Mouse (Mus musculus) CH12.LX (cell line): ENCODE data around the gene Coq10a. TPM values are rescaled to one million over a fixed set of nuclear protein-coding genes. Genes with fewer than 3 reads are reported as not detected.

Experiments
- DNase-seq: peaks from one replicate; pipeline ENCODE4 v3.0.0-alpha.2; 2013; ENCODE audit errors: extremely low read depth
- H3K27ac ChIP-seq: 2 replicates; pipeline ENCODE4 v1.5.1; 2012; ENCODE audit warnings: low read depth, mild to moderate bottlenecking, control low read depth, moderate library complexity; ENCODE audit not compliant: insufficient read depth
- H3K27me3 ChIP-seq: replicated peaks from 2 replicates; pipeline ENCODE3; 2012; ENCODE audit warnings: inconsistent platforms
- H3K36me3 ChIP-seq, 2 experiments: replicated peaks in 1 of 2; 2 replicates each; pipeline versions ENCODE3 to v1.6.1; 2012; ENCODE audit warnings: inconsistent platforms in 1 of 2, low read length in 1 of 2, mild to moderate bottlenecking in 1 of 2, mixed read lengths in 1 of 2, moderate library complexity in 1 of 2; ENCODE audit not compliant: control insufficient read depth in 1 of 2, insufficient read depth in 1 of 2
- H3K4me1 ChIP-seq, 2 experiments: 2 replicates each; pipeline ENCODE4 v1.6.1; 2012; ENCODE audit warnings: inconsistent platforms in 1 of 2, moderate library complexity in 1 of 2; ENCODE audit not compliant: insufficient read depth in 2 of 2, control insufficient read depth in 1 of 2
- H3K4me2 ChIP-seq: 2 replicates; pipeline ENCODE4 v1.6.1; 2012; ENCODE audit warnings: low read depth, mild to moderate bottlenecking, control low read depth; ENCODE audit not compliant: poor library complexity, insufficient read depth, severe bottlenecking
- H3K4me3 ChIP-seq, 3 experiments: fragments of 150-350 bp in 1 of 3; sonication (generic) in 1 of 3; replicated peaks in 1 of 3; 2 replicates each; pipeline versions ENCODE3 to v1.5.1; 2011 to 2012; ENCODE audit warnings: low read depth in 2 of 3, low read length in 2 of 3, mild to moderate bottlenecking in 2 of 3, moderate library complexity in 2 of 3, control low read depth in 1 of 3, improper control_type of control experiment in 1 of 3, inconsistent platforms in 1 of 3, mixed read lengths in 1 of 3; ENCODE audit not compliant: poor library complexity in 1 of 3
- H3K79me2 ChIP-seq: replicated peaks from 2 replicates; pipeline ENCODE4 v1.6.1; 2012; ENCODE audit warnings: mild to moderate bottlenecking, moderate library complexity; ENCODE audit not compliant: control insufficient read depth, poor library complexity, insufficient read depth, severe bottlenecking; ENCODE audit errors: extremely low read depth
- H3K9ac ChIP-seq: 2 replicates; pipeline ENCODE4 v1.6.1; 2012; ENCODE audit warnings: low read depth, mild to moderate bottlenecking, control low read depth, moderate library complexity; ENCODE audit not compliant: insufficient read depth
- H3K9me3 ChIP-seq: replicated peaks from 2 replicates; pipeline ENCODE3; 2012; ENCODE audit warnings: low read length, inconsistent platforms, mixed read lengths
- CHD1 ChIP-seq: IDR thresholded peaks from 2 replicates; pipeline ENCODE4 v1.6.1; 2012; ENCODE audit warnings: low read depth, low read length, improper control_type of control experiment, inconsistent platforms
- CHD2 ChIP-seq: IDR thresholded peaks from 2 replicates; pipeline ENCODE4 v1.6.1; 2011; ENCODE audit warnings: low read length, improper control_type of control experiment
- E2F4 ChIP-seq: IDR thresholded peaks from 2 replicates; pipeline ENCODE4 v1.6.1; 2011; ENCODE audit warnings: low read depth, low read length, improper control_type of control experiment; ENCODE audit not compliant: insufficient replicate concordance
- EP300 ChIP-seq: IDR thresholded peaks from 2 replicates; pipeline ENCODE4 v1.6.1; 2011; ENCODE audit warnings: low read length, improper control_type of control experiment
- ETS1 ChIP-seq: conservative IDR thresholded peaks from 2 replicates; pipeline ENCODE4 v1.6.1; 2012; ENCODE audit warnings: low read depth, mild to moderate bottlenecking, inconsistent platforms, low read length, improper control_type of control experiment, moderate library complexity
- GABPA ChIP-seq: IDR thresholded peaks from 2 replicates; pipeline ENCODE4 v1.6.1; 2012; ENCODE audit warnings: low read depth, low read length, improper control_type of control experiment, inconsistent platforms; ENCODE audit not compliant: insufficient replicate concordance
- HCFC1 ChIP-seq: IDR thresholded peaks from 2 replicates; pipeline ENCODE4 v1.6.1; 2012; ENCODE audit warnings: low read depth, mild to moderate bottlenecking, inconsistent platforms, low read length, improper control_type of control experiment
- IRF4 ChIP-seq: IDR thresholded peaks from 2 replicates; pipeline ENCODE4 v1.6.1; 2014; ENCODE audit warnings: low read depth, mild to moderate bottlenecking, inconsistent platforms, low read length, improper control_type of control experiment
- JUND ChIP-seq: conservative IDR thresholded peaks from 2 replicates; pipeline ENCODE4 v1.6.1; 2011; ENCODE audit warnings: low read depth, low read length, improper control_type of control experiment
- MAFK ChIP-seq: IDR thresholded peaks from 2 replicates; pipeline ENCODE4 v1.6.1; 2011; ENCODE audit warnings: low read length, improper control_type of control experiment; ENCODE audit not compliant: insufficient replicate concordance
- MAX ChIP-seq: IDR thresholded peaks from 2 replicates; pipeline ENCODE4 v1.6.1; 2011; ENCODE audit warnings: low read length, improper control_type of control experiment
- MAZ ChIP-seq: IDR thresholded peaks from 2 replicates; pipeline ENCODE4 v1.6.1; 2012; ENCODE audit warnings: low read depth, mild to moderate bottlenecking, inconsistent platforms, low read length, improper control_type of control experiment, moderate library complexity
- MEF2A ChIP-seq: IDR thresholded peaks from 2 replicates; pipeline ENCODE4 v1.6.1; 2014; ENCODE audit warnings: low read depth, mild to moderate bottlenecking, inconsistent platforms, low read length, improper control_type of control experiment, borderline replicate concordance
- MXI1 ChIP-seq: IDR thresholded peaks from 2 replicates; pipeline ENCODE4 v1.6.1; 2011; ENCODE audit warnings: mild to moderate bottlenecking, low read depth, low read length, improper control_type of control experiment
- MYC ChIP-seq: IDR thresholded peaks from 2 replicates; pipeline ENCODE4 v1.6.1; 2011; ENCODE audit warnings: low read depth, mild to moderate bottlenecking, improper control_type of control experiment, low read length
- NELFE ChIP-seq: IDR thresholded peaks from 2 replicates; pipeline ENCODE4 v1.6.1; 2011; ENCODE audit warnings: low read depth, low read length, improper control_type of control experiment
- NRF1 ChIP-seq: IDR thresholded peaks from 2 replicates; pipeline ENCODE4 v1.6.1; 2014; ENCODE audit warnings: low read depth, mild to moderate bottlenecking, inconsistent platforms, low read length, improper control_type of control experiment, moderate library complexity
- POLR2AphosphoS2 ChIP-seq: IDR thresholded peaks from 2 replicates; pipeline ENCODE4 v1.6.1; 2011; ENCODE audit warnings: low read depth, low read length, improper control_type of control experiment
- RAD21 ChIP-seq: IDR thresholded peaks from 2 replicates; pipeline ENCODE4 v1.6.1; 2011; ENCODE audit warnings: low read depth, mild to moderate bottlenecking, low read length, improper control_type of control experiment, moderate library complexity
- SMC3 ChIP-seq: IDR thresholded peaks from 2 replicates; pipeline ENCODE4 v1.6.1; 2011; ENCODE audit warnings: low read depth, low read length, improper control_type of control experiment
- TCF12 ChIP-seq: IDR thresholded peaks from 2 replicates; pipeline ENCODE4 v1.6.1; 2014; ENCODE audit warnings: low read depth, mild to moderate bottlenecking, inconsistent platforms, low read length, improper control_type of control experiment
- USF1 ChIP-seq: IDR thresholded peaks from 2 replicates; pipeline ENCODE4 v1.6.1; 2014; ENCODE audit warnings: low read depth, mild to moderate bottlenecking, inconsistent platforms, low read length, improper control_type of control experiment
- USF2 ChIP-seq: conservative IDR thresholded peaks from 2 replicates; pipeline ENCODE4 v1.6.1; 2011; ENCODE audit warnings: low read depth, low read length, improper control_type of control experiment
- ZC3H11A ChIP-seq: IDR thresholded peaks from 2 replicates; pipeline ENCODE4 v1.6.1; 2012; ENCODE audit warnings: low read depth, mild to moderate bottlenecking, inconsistent platforms, low read length, improper control_type of control experiment
- ZKSCAN1 ChIP-seq: IDR thresholded peaks from 2 replicates; pipeline ENCODE4 v1.6.1; 2012; ENCODE audit warnings: low read depth, inconsistent platforms, low read length, improper control_type of control experiment, borderline replicate concordance
- dilution Hi-C: fragments of 300-500 bp; cut with MboI; formaldehyde crosslinking; loops from 2 replicates; pipeline ENCODE4 v1.14.3; 2020; ENCODE audit warnings: low sequenced_read_pairs; ENCODE audit not compliant: extremely low pct_unique_long_range_greater_than_20kb, extremely low pct_ligation_motif_present
- in situ Hi-C: fragments of 300-500 bp; cut with MboI; formaldehyde crosslinking; loops from 3 replicates; pipeline ENCODE4 v1.14.3; 2019; ENCODE audit warnings: low sequenced_read_pairs, low pct_ligation_motif_present, low pct_unique_long_range_greater_than_20kb, mixed read lengths
- polyA plus RNA-seq: library from polyadenylated mRNA; unstranded; fragments of >175 nt; gene quantifications from 2 replicates; pipeline ENCODE4 v1.2.1, GENCODE M21; 2012; ENCODE audit warnings: low read depth; ENCODE audit not compliant: insufficient read length
- total RNA-seq, 2 experiments: library from RNA; depleted of rRNA; stranded (reverse); fragments of 300-350 nt in 1 of 2; fragments of >200 nt in 1 of 2; gene quantifications; 2 replicates each; pipeline ENCODE4 v1.2.3; 2012 to 2014

The Coq10a gene
- total and polyA plus RNA-seq, 3 experiments: 7.7 to 12.1 (median 11.1) TPM

GRCm38 (mm10) chr10:128396716-128397264 is 28.0 kb upstream of the Coq10a start:
- no peaks in the 10 kb centered on the region for H3K9me3 ChIP-seq
- no peaks in the 10 kb centered on the region for H3K27me3 ChIP-seq
- dilution Hi-C loops: no loop called here

GRCm38 (mm10) chr10:128396017-128396673 is 27.3 kb upstream of the Coq10a start:
- dilution Hi-C loops (no loop called here), in situ Hi-C loops (no loop called here)
- Histone ChIP-seq H3K4me1 (peaks cover 3 to 19% of the 10 kb centered on the region in 2 experiments; a peak in 3 of 4 replicates), H3K27ac (no peak overlapping the region), H3K27me3 (no peaks in the 10 kb centered on the region), H3K36me3 (peaks cover 36 to 98% of the 10 kb centered on the region in 2 experiments), H3K4me3 (no peak overlapping the region), H3K79me2 (no peaks in the 10 kb centered on the region), H3K9me3 (no peaks in the 10 kb centered on the region), H3K9ac (no peak overlapping the region), H3K4me2 (no peak overlapping the region)
- DNase-seq: no peak
- TF ChIP-seq USF1 (no peak), EP300 (no peak), NRF1 (no peak), ZKSCAN1 (no peak), CHD1 (no peak), CHD2 (no peak), IRF4 (no peak), MAFK (no peak), POLR2AphosphoS2 (no peak), MEF2A (no peak), USF2 (no peak), GABPA (no peak), MXI1 (no peak), RAD21 (no peak), TCF12 (no peak), E2F4 (no peak), MAX (no peak), HCFC1 (no peak)

More at GRCm38 (mm10) chr10:128396716-128397264, 28.0 kb upstream of the Coq10a start:
- no peak for DNase-seq
- Histone ChIP-seq H3K27ac (no peak overlapping the region), H3K36me3 (peaks cover 33 to 98% of the 10 kb centered on the region in 2 experiments), H3K79me2 (no peaks in the 10 kb centered on the region), H3K4me1 (peaks cover 3 to 19% of the 10 kb centered on the region in 2 experiments; a peak in 3 of 4 replicates), H3K4me3 (no peak overlapping the region), H3K9ac (no peak overlapping the region), H3K4me2 (no peak overlapping the region)
- in situ Hi-C loops: no loop called here
- TF ChIP-seq NELFE (no peak), MAZ (no peak), ZC3H11A (no peak), MYC (no peak), TCF12 (no peak), RAD21 (no peak), HCFC1 (no peak), SMC3 (no peak), ETS1 (no peak), EP300 (no peak), CHD1 (no peak), MEF2A (no peak), JUND (no peak)
- TF ChIP-seq, all 38 proteins: peak for 0
